14 mouse cellular contexts compared by ENCODE assay signal in genomic region chr2:101721835-101722234, GRCm38 (mm10). TPM values are rescaled to one million over a fixed set of nuclear protein-coding genes. Genes with fewer than 3 reads are reported as not detected.
A peak's percentile ranks its signal among the peaks of the same experiment; 100 is the strongest.
DNase-seq lines count a peak whose midpoint lies in the region; ATAC-seq and TF ChIP-seq lines count a peak whose summit lies in the region.
"Had no signal": no experiment of that assay in that cellular context is flagged by ENCODE, and none has a peak within 500 bp of the region (broad histone marks: within the 10 kb centered on the region; RNA-seq: fewer than 3 reads in every experiment).

No protein-coding gene starts in this region.

- no peak for DNase-seq in forebrain, embryonic 14.5 days (ENCODE audit: low spot score)
- DNase-seq in lung, postnatal 0 days (ENCODE audit: low spot score), result peak; percentile 82
- no peak for DNase-seq in lung, postnatal 14 days
- DNase-seq in hindbrain, embryonic 14.5 days (ENCODE audit: low spot score), result no peak
- DNase-seq in cerebellum, postnatal 4 days (ENCODE audit: low spot score in 2 of 2), result no peak
- DNase-seq in liver, result no peak
- DNase-seq: adrenal gland, adult 2 months; cerebellum, adult 9-11 months; kidney, postnatal 25 days; liver, embryonic 13.5 days; right cerebral cortex, postnatal 14 days had no signal

- H3K9ac ChIP-seq in forebrain, embryonic 14.5 days (ENCODE audit: low read length), result no peak overlapping the region
- H3K9ac ChIP-seq in forebrain, embryonic 16.5 days (replicated peaks; ENCODE audit: low read depth, low read length), result no peak overlapping the region
- no peak overlapping the region for H3K9ac ChIP-seq in lung, postnatal 0 days (replicated peaks; ENCODE audit: low read depth)
- H3K9ac ChIP-seq in hindbrain, embryonic 14.5 days, result no peak overlapping the region
- no peak overlapping the region for H3K9ac ChIP-seq in midbrain, embryonic 13.5 days (replicated peaks)
- H3K9ac ChIP-seq: heart, embryonic 13.5 days; liver, embryonic 13.5 days had no signal

- H3K4me2 ChIP-seq in forebrain, embryonic 14.5 days (ENCODE audit: low read length), result no peak overlapping the region
- H3K4me2 ChIP-seq in forebrain, embryonic 16.5 days (ENCODE audit: low read length), result no peak overlapping the region
- no peak overlapping the region for H3K4me2 ChIP-seq in lung, postnatal 0 days (replicated peaks; ENCODE audit: low read depth, low read length)
- no peak overlapping the region for H3K4me2 ChIP-seq in hindbrain, embryonic 14.5 days (replicated peaks)
- H3K4me2 ChIP-seq in midbrain, embryonic 13.5 days (replicated peaks), result no peak overlapping the region
- H3K4me2 ChIP-seq: heart, embryonic 13.5 days; liver, embryonic 13.5 days had no signal

- ATAC-seq in forebrain, embryonic 14.5 days, result no peak
- no peak for ATAC-seq in forebrain, embryonic 16.5 days
- peak; percentile 83 for ATAC-seq in lung, postnatal 0 days
- no peak for ATAC-seq in hindbrain, embryonic 14.5 days (ENCODE audit: low FRiP score)
- no peak for ATAC-seq in midbrain, embryonic 13.5 days

- WGBS in forebrain, embryonic 14.5 days, result 81% methylated on average over 4 of the region's 4 CpGs
- WGBS in forebrain, embryonic 16.5 days, result 90% methylated on average over 4 of the region's 4 CpGs
- 54% methylated on average over 4 of the region's 4 CpGs for WGBS in lung, postnatal 0 days
- WGBS in hindbrain, embryonic 14.5 days, result 89% methylated on average over 4 of the region's 4 CpGs
- 85% methylated on average over 4 of the region's 4 CpGs for WGBS in midbrain, embryonic 13.5 days

- no peak overlapping the region for H3K4me3 ChIP-seq in forebrain, embryonic 14.5 days (ENCODE audit: low read depth, low read length)
- H3K4me3 ChIP-seq in forebrain, embryonic 16.5 days (replicated peaks; ENCODE audit: low read length), result no peak overlapping the region
- no peak overlapping the region for H3K4me3 ChIP-seq in lung, postnatal 0 days (ENCODE audit: low read depth, low read length)
- no peak overlapping the region for H3K4me3 ChIP-seq in hindbrain, embryonic 14.5 days (replicated peaks; ENCODE audit: low read length)
- H3K4me3 ChIP-seq in midbrain, embryonic 13.5 days (replicated peaks), result no peak overlapping the region
- H3K4me3 ChIP-seq: heart, embryonic 13.5 days; liver, embryonic 13.5 days had no signal

- peak; percentile 62; the same call in 1 of the 2 replicates for TF ChIP-seq EP300 in lung, postnatal 0 days (IDR thresholded peaks at IDR 0.05)

- H3K9me3 ChIP-seq in forebrain, embryonic 14.5 days (replicated peaks; ENCODE audit: control insufficient read depth, low read length), result no peaks in the 10 kb centered on the region
- H3K9me3 ChIP-seq in forebrain, embryonic 16.5 days (ENCODE audit: control insufficient read depth, low read length), result no peaks in the 10 kb centered on the region
- H3K9me3 ChIP-seq in lung, postnatal 0 days (ENCODE audit: low read length), result no peaks in the 10 kb centered on the region
- H3K9me3 ChIP-seq in hindbrain, embryonic 14.5 days (ENCODE audit: control insufficient read depth, low read length), result no peaks in the 10 kb centered on the region
- H3K9me3 ChIP-seq in midbrain, embryonic 13.5 days, result no peaks in the 10 kb centered on the region
- H3K9me3 ChIP-seq: heart, embryonic 13.5 days; liver, embryonic 13.5 days had no signal

- no peaks in the 10 kb centered on the region for H3K27me3 ChIP-seq in forebrain, embryonic 14.5 days (replicated peaks; ENCODE audit: control insufficient read depth, insufficient read depth, low read length)
- H3K27me3 ChIP-seq in forebrain, embryonic 16.5 days (replicated peaks; ENCODE audit: control insufficient read depth, insufficient read depth, low read length), result no peaks in the 10 kb centered on the region
- H3K27me3 ChIP-seq in lung, postnatal 0 days (replicated peaks; ENCODE audit: insufficient read depth, low read length), result no peaks in the 10 kb centered on the region
- H3K27me3 ChIP-seq in hindbrain, embryonic 14.5 days (ENCODE audit: control insufficient read depth, insufficient read depth, low read length), result no peaks in the 10 kb centered on the region
- H3K27me3 ChIP-seq in midbrain, embryonic 13.5 days, result no peaks in the 10 kb centered on the region
- H3K27me3 ChIP-seq: heart, embryonic 13.5 days; liver, embryonic 13.5 days had no signal

- H3K4me1 ChIP-seq in forebrain, embryonic 14.5 days (ENCODE audit: control insufficient read depth, insufficient read depth, low read length), result peaks cover 12% of the 10 kb centered on the region
- H3K4me1 ChIP-seq in forebrain, embryonic 16.5 days (replicated peaks; ENCODE audit: control insufficient read depth, insufficient read depth, low read length), result peaks cover 7% of the 10 kb centered on the region
- peaks cover 9% of the 10 kb centered on the region for H3K4me1 ChIP-seq in lung, postnatal 0 days (ENCODE audit: insufficient read depth, low read depth, low read length)
- H3K4me1 ChIP-seq in hindbrain, embryonic 14.5 days (replicated peaks; ENCODE audit: control insufficient read depth, insufficient read depth, low read length), result peaks cover 16% of the 10 kb centered on the region; the same call in 1 of the 2 replicates
- peaks cover 23% of the 10 kb centered on the region for H3K4me1 ChIP-seq in midbrain, embryonic 13.5 days (replicated peaks)
- H3K4me1 ChIP-seq: liver, embryonic 13.5 days had no signal

- no peaks in the 10 kb centered on the region for H3K36me3 ChIP-seq in forebrain, embryonic 14.5 days (ENCODE audit: control insufficient read depth, insufficient read depth, low read length)
- H3K36me3 ChIP-seq in forebrain, embryonic 16.5 days (ENCODE audit: control insufficient read depth, insufficient read depth), result no peaks in the 10 kb centered on the region
- no peaks in the 10 kb centered on the region; the same call in none of the 2 replicates for H3K36me3 ChIP-seq in lung, postnatal 0 days (ENCODE audit: insufficient read depth, low read length)
- H3K36me3 ChIP-seq in hindbrain, embryonic 14.5 days (replicated peaks; ENCODE audit: control insufficient read depth, insufficient read depth), result no peaks in the 10 kb centered on the region
- peaks cover 7% of the 10 kb centered on the region; the same call in 1 of the 2 replicates for H3K36me3 ChIP-seq in midbrain, embryonic 13.5 days
- H3K36me3 ChIP-seq: liver, embryonic 13.5 days had no signal

- H3K27ac ChIP-seq in forebrain, embryonic 14.5 days (ENCODE audit: low read depth, low read length), result 0 out of 2 replicates have a peak overlapping the region, but pooled peaks have one; percentile 55
- no peak overlapping the region for H3K27ac ChIP-seq in forebrain, embryonic 16.5 days (ENCODE audit: low read length)
- peak overlapping the region; percentile 43; the same call in 1 of the 2 replicates for H3K27ac ChIP-seq in lung, postnatal 0 days (ENCODE audit: low read length)
- peak overlapping the region; percentile 60; the same call in 1 of the 2 replicates for H3K27ac ChIP-seq in hindbrain, embryonic 14.5 days
- H3K27ac ChIP-seq in midbrain, embryonic 13.5 days, result peak overlapping the region; percentile 78
- H3K27ac ChIP-seq: liver, embryonic 13.5 days had no signal

- no peak for TF ChIP-seq CTCF in lung, postnatal 0 days (IDR thresholded peaks at IDR 0.05)

RNA-seq across cellular contexts. Expression of gene Traf6, which starts 43.6 kb away (rescaled TPM):
- 12.8 and 13.1 TPM in 2 replicates for polyA plus RNA-seq in forebrain, embryonic 14.5 days (2014; fragmentation: Nextera tagmentation; extraction: Ambion mirVana)
- polyA plus RNA-seq in forebrain, embryonic 16.5 days (2015; fragmentation: Nextera tagmentation; extraction: Ambion mirVana), result 9.7 and 13.7 TPM in 2 replicates
- polyA plus RNA-seq in lung, postnatal 0 days (2015; fragmentation: Nextera tagmentation; extraction: Ambion mirVana), result 5.4 and 6.2 TPM in 2 replicates
- 8.0 and 8.5 TPM in 2 replicates for polyA plus RNA-seq in hindbrain, embryonic 14.5 days (2014; fragmentation: Nextera tagmentation; extraction: Ambion mirVana)
- 10.2 and 10.3 TPM in 2 replicates for polyA plus RNA-seq in midbrain, embryonic 13.5 days (2015; fragmentation: Nextera tagmentation; extraction: Ambion mirVana)
